Mouse (Mus musculus) heart, embryonic 11.5 days (tissue): ENCODE results near the gene Rmdn2. TPM values are rescaled to one million over a fixed set of nuclear protein-coding genes. Genes with fewer than 3 reads are reported as not detected.

Source experiments
- ATAC-seq: fragments of 200-750 bp; cut with Nextera tagmentation; replicated peaks from 2 replicates; pipeline ENCODE4 v1.8.0; 2017; ENCODE audit warnings: moderate library complexity; ENCODE audit not compliant: insufficient number of reproducible peaks, low FRiP score, low TSS enrichment
- H3K27ac ChIP-seq: fragments of 300-500 bp; sonication (generic); 2 replicates; pipeline ENCODE4 v1.5.1; 2014; ENCODE audit warnings: mild to moderate bottlenecking, low read depth, low read length
- H3K27me3 ChIP-seq: fragments of 300-500 bp; sonication (generic); 2 replicates; pipeline ENCODE4 v1.6.1; 2014; ENCODE audit warnings: mild to moderate bottlenecking, low read length, mixed read lengths; ENCODE audit not compliant: control insufficient read depth, insufficient read depth
- H3K36me3 ChIP-seq: fragments of 300-500 bp; sonication (generic); 2 replicates; pipeline ENCODE4 v1.6.1; 2014; ENCODE audit warnings: mild to moderate bottlenecking, low read length, moderate library complexity, mixed read lengths; ENCODE audit not compliant: control insufficient read depth, insufficient read depth
- H3K4me1 ChIP-seq: fragments of 300-500 bp; sonication (generic); 2 replicates; pipeline ENCODE4 v1.6.1; 2014; ENCODE audit warnings: low read length; ENCODE audit not compliant: control insufficient read depth, insufficient read depth
- H3K4me2 ChIP-seq: fragments of 300-500 bp; sonication (generic); 2 replicates; pipeline ENCODE4 v1.6.1; 2014; ENCODE audit warnings: mild to moderate bottlenecking, moderate library complexity
- H3K4me3 ChIP-seq: fragments of 300-500 bp; sonication (generic); 2 replicates; pipeline ENCODE4 v1.5.1; 2014; ENCODE audit warnings: low read depth, low read length
- H3K9ac ChIP-seq: fragments of 300-500 bp; sonication (generic); 2 replicates; pipeline ENCODE4 v1.6.1; 2014; ENCODE audit warnings: mild to moderate bottlenecking, low read depth, low read length, moderate library complexity
- H3K9me3 ChIP-seq: fragments of 300-500 bp; sonication (generic); replicated peaks from 2 replicates; pipeline ENCODE4 v1.6.1; 2016; ENCODE audit warnings: low read length; ENCODE audit not compliant: control insufficient read depth
- WGBS: fragments of 180-500 bp; shearing (Covaris S2); extraction: QIAGEN DNeasy Blood & Tissue Kit; methylation state at CpG from one replicate; pipeline ENCODE4 v1.1.7; 2014; ENCODE audit not compliant: insufficient replicate concordance; 5-methylcytosine and 5-hydroxymethylcytosine counted together
- polyA plus RNA-seq: library from polyadenylated mRNA; unstranded; fragments of >200 nt; fragmentation: Nextera tagmentation; extraction: Ambion mirVana; gene quantifications from 2 replicates; pipeline ENCODE4 v1.2.1, GENCODE M21; 2014

Rmdn2 gene
- 18.0 and 20.2 TPM in 2 replicates for polyA plus RNA-seq

DNA sequence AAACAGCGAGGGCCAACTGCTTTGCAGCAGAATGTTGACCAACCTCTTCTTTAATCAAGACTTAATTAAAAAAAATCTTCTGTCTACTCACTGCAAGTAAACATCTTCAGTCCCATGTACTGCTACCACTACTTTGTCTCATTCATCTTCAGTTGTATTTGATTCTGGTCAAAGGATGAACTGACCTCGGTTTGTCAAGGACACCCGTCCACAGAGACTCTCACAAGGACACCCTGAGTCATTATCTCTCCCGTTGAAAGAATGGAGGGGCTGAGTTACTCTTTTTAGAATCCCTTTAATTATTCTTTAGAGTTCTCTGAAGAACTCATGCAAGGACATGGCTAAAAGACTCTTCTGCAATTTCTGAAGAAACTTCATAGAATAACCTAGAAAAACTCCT is at the start of gene Rmdn2:
TSS of gene Rmdn2 (plus strand) at position 319 of the 400 bp plus-strand sequence.
- Histone ChIP-seq H3K27me3 (no peaks in the 10 kb centered on the region), H3K4me2 (no peak within 1 kb of the TSS), H3K9ac (no peak within 1 kb of the TSS), H3K4me3 (no peak within 1 kb of the TSS), H3K36me3 (no peaks in the 10 kb centered on the region), H3K4me1 (no peaks in the 10 kb centered on the region), H3K27ac (no peak within 1 kb of the TSS), H3K9me3 (no peaks in the 10 kb centered on the region)
- no peak for ATAC-seq
- WGBS, result 51% methylated on average over 4 of the region's 4 CpGs

DNA sequence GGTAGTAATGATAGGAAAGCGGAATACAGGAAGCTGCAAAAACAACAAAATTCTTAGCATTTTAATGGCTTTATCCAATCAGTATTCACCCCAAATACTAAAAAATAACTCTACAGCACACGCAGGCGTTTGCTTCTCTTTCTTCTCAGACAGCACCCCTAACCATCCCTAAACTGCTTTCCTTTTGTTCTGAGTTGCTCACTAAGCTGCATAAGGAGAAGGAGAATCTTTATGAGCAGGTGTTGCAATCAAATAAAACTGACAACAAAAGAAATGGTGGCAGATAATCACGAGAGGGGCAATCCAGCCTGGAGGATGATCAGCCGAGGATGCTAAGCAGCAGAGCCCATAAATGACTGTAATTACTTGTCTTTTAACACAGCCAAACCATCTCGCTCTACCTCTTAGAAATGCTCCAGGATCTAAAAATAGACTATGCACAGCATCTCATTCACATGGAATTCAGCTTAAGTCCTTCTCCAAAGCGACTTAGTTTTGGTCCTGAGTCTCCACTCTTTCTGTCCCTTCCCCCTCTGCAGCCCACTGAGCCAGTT is 48.5 kb upstream of the Rmdn2 start:
- no peaks in the 10 kb centered on the region for H3K36me3 ChIP-seq
- no peak for ATAC-seq
- H3K4me1 ChIP-seq, result peaks cover 8% of the 10 kb centered on the region
- peak overlapping the region; percentile 27 for H3K4me2 ChIP-seq
- WGBS, result 57% methylated on average over 7 of the region's 7 CpGs
- H3K4me3 ChIP-seq, result no peak overlapping the region
- H3K27ac ChIP-seq, result peak overlapping the region; percentile 31
- no peaks in the 10 kb centered on the region for H3K27me3 ChIP-seq
- no peak overlapping the region for H3K9ac ChIP-seq
- H3K9me3 ChIP-seq, result peaks cover 8% of the 10 kb centered on the region

DNA sequence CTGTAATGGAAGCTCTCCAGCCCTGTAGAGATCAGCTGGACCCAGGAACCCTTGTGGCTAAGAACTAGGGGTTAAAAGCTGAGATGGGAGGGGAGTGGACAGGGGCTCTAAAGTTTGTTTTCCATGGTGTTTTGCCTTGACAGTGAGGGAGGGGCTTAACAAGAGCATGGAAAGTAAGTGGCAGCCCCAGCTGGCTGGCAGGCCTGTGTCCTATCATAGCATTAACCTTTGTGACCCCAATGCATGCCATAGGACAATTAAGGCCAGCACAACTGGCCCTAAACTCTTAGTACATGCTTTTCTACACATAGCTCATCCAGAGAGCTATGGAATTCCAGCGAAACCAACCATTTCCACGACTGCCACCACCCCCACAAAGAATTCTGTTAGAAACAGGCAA is 47.9 kb upstream of the Rmdn2 start:
- no peak; the same call in 1 of the 2 replicates for ATAC-seq
- peaks cover 8% of the 10 kb centered on the region for H3K9me3 ChIP-seq
- H3K4me1 ChIP-seq, result peaks cover 8% of the 10 kb centered on the region
- no peak overlapping the region for H3K4me3 ChIP-seq
- no peaks in the 10 kb centered on the region for H3K36me3 ChIP-seq
- H3K4me2 ChIP-seq, result peak overlapping the region; percentile 27; the same call in 1 of the 2 replicates
- no peaks in the 10 kb centered on the region for H3K27me3 ChIP-seq
- 47% methylated on average over 2 of the region's 2 CpGs for WGBS
- peak overlapping the region; percentile 31; the same call in 1 of the 2 replicates for H3K27ac ChIP-seq
- no peak overlapping the region for H3K9ac ChIP-seq

DNA sequence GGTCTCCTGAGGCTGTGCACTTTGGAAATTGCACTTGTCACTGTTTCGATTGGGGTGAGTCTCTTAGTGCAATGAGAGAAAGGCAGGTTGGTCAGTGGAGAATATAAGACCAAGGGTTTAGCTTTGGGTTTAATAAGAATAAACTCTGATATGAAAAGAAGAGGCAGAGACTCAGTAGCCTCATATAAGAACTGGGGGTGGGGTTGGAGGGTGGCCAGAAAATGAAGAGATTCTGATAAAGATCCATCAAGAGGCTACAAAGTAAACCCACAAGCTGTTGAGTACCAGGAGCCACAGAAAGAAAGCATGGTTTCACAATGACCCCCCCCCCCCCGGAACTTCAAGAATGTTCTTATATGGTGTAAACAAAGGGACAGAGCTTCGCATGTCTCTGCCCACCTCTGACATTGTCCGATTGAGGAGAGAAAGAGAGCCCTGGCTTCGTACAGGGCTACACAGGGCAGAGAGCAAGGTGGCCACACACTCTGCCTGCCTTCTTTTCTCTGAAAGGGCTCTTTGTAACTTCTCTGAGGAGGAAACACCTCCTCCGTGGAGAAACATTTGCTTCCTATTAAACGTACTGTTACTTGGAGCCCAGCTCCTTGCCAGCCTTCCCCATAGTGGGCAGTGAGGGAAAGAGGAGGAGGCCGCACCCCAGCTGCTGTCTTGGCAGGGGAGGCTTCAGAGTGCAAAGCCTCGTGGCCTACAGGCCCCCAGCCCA is 46.3 kb upstream of the Rmdn2 start:
- WGBS, result 47% methylated on average over 9 of the region's 9 CpGs
- Histone ChIP-seq H3K27ac (no peak overlapping the region), H3K36me3 (no peaks in the 10 kb centered on the region), H3K9ac (no peak overlapping the region), H3K4me1 (peaks cover 8% of the 10 kb centered on the region), H3K4me3 (no peak overlapping the region), H3K27me3 (no peaks in the 10 kb centered on the region), H3K9me3 (peaks cover 3% of the 10 kb centered on the region), H3K4me2 (no peak overlapping the region)
- ATAC-seq, result no peak

DNA sequence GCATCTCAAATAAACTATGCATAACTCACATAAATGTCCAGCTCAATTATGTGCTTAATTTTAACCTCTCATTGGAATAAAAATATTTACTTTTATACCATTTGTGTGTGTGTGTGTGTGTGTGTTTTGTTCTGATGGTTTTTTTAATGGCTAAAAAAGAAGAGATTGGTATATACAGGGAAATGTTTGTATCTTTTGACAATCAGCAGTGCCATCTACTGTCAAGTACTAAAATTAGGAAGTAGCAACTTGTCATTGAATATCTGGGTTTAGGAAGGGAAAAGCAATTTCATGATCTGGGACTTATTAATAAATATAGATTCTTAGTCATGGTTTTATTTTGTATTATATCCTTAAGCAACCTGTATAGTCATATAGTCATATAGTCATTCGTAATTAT is 43.3 kb upstream of the Rmdn2 start:
- Histone ChIP-seq H3K4me2 (no peak overlapping the region), H3K9me3 (no peaks in the 10 kb centered on the region), H3K9ac (no peak overlapping the region), H3K4me1 (peaks cover 5% of the 10 kb centered on the region), H3K27me3 (no peaks in the 10 kb centered on the region), H3K36me3 (no peaks in the 10 kb centered on the region), H3K27ac (no peak overlapping the region), H3K4me3 (no peak overlapping the region)
- ATAC-seq, result no peak
- 74% methylated on average over 1 of the region's 1 CpGs for WGBS

DNA sequence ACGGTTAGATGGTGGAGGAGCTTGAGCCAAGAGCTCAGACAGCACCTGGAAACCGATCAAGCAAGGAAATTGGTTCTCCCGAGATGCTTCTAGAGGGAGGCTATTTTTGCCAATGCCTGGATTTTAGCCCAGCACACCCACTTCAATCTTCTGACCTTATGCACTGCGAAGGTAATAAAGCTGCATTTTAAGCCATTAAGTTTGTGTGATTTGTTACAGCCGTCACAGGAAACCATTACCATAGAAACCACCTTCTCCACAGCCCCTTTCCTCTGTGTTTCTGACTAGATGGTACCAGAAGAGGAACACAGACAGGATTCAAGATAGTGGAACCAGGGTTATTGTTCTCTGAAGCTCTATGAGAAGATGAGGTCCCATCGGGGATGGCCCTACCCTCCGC is 33.3 kb upstream of the Rmdn2 start:
- no peak overlapping the region for H3K27ac ChIP-seq
- no peaks in the 10 kb centered on the region for H3K36me3 ChIP-seq
- 81% methylated on average over 7 of the region's 7 CpGs for WGBS
- no peaks in the 10 kb centered on the region for H3K9me3 ChIP-seq
- H3K4me3 ChIP-seq, result no peak overlapping the region
- no peaks in the 10 kb centered on the region for H3K4me1 ChIP-seq
- ATAC-seq, result no peak
- H3K9ac ChIP-seq, result no peak overlapping the region
- no peak overlapping the region for H3K4me2 ChIP-seq
- H3K27me3 ChIP-seq, result no peaks in the 10 kb centered on the region

DNA sequence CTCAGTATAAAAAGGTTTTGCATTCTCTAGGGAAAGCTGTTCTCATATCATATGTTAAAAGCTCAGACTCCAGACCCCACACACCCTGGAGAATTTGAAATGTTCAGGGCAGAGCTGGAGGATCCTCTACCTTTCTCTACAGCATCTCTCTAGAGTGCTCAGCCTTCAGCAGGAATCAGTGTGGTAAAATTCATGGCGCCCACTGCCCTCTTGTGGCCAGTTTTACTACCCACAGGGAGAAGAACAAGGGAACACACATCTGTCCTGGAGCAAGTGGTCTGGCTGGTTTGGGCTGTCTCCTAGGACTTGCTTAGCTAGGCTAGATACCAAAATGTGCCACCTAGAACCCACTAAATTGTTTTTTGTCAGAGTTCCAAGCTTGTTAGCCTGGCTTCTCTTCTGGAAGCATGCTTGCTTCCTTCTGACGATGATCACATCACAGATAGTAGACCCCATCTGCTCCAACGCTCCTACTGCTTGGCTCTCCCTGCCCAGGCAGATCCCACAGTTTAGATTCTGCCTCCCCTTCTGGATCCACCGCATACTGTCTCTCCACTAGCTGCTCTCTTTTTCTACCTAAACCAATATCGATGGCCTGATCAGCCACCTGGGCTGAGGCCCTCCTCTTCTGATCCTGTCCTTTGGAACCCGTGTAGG is 31.3 kb upstream of the Rmdn2 start:
- Histone ChIP-seq H3K9ac (no peak overlapping the region), H3K4me2 (no peak overlapping the region), H3K4me1 (no peaks in the 10 kb centered on the region), H3K4me3 (no peak overlapping the region), H3K27ac (no peak overlapping the region), H3K9me3 (no peaks in the 10 kb centered on the region), H3K36me3 (no peaks in the 10 kb centered on the region), H3K27me3 (no peaks in the 10 kb centered on the region)
- peak; percentile 59; the same call in 1 of the 2 replicates for ATAC-seq
- 59% methylated on average over 6 of the region's 6 CpGs for WGBS

DNA sequence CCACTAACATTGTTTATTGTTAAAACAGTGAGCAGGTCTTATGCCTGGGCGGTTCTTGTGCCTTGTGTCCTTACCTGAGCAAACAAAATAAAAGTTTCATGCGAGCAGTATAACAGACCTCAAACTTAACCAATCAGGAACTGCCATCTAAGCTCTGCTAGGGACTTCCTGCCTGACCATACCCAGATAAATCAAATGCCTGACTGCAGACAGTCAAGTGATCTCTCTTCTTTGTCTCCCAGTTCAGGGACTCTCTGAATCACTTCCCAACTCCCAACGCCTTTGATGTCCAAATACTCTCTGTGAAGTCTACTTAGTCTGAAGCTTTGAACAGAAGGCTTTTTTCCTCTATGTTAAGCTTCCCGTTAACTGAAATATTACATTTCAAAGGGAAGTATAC is 28.2 kb upstream of the Rmdn2 start:
- H3K9me3 ChIP-seq, result no peaks in the 10 kb centered on the region
- no peak overlapping the region for H3K4me2 ChIP-seq
- H3K4me1 ChIP-seq, result no peaks in the 10 kb centered on the region
- no peaks in the 10 kb centered on the region for H3K27me3 ChIP-seq
- no peak for ATAC-seq
- H3K4me3 ChIP-seq, result no peak overlapping the region
- no peaks in the 10 kb centered on the region for H3K36me3 ChIP-seq
- 75% methylated on average over 4 of the region's 4 CpGs for WGBS
- H3K27ac ChIP-seq, result no peak overlapping the region
- no peak overlapping the region for H3K9ac ChIP-seq
